Mouse (Mus musculus) layer of hippocampus, adult 11-12 months (tissue): ENCODE measurements at regions not wholly inside any gene's neighbourhood (a gene's known extent, or its start where the extent isn't known, plus 50 kb on each side); places are given as distances from the start of the nearest gene placed in this dataset.

Experiments used
- DNase-seq: peaks from one replicate; pipeline ENCODE4 v3.0.0; 2022; ENCODE audit warnings: low spot score

DNA sequence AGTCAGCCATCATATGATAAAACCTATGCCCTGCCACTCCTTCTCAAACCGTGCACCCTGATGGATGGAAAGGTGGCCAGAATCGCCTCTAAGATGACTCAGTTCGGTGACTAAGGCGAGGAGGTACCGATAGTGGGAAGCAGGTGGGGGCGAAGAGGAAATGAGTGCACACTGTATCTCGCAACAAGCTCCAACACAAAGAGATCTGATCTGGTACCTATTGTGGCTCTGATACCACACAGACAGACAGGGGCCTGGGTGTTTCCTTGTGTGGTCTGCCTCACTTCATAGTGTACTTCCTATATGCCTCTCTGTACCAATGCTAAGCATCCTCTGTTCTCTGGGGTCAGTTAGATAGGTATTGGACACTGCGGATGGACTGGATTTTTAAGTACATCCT, 178.0 kb upstream of the Lpp start:
- no peak for DNase-seq

DNA sequence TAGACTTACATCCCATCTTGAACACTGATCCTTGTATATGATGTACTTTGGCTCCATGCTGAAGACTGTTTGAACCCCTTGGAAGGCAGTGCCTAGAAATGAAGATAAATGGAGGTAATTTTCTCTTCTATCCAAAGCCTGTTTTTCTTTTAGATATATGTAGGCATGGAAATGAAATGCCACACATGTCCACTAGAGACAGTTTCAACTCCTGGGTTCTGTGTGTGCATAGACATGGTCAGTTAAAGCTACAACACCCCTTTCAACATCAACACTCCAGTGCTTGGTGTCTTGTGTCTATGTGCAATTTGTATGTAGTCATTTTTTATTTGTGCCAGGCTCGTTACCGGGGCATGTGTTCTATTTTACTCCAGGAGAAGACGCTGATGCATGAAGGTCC, 179.7 kb upstream of the Lpp start:
- DNase-seq = no peak

DNA sequence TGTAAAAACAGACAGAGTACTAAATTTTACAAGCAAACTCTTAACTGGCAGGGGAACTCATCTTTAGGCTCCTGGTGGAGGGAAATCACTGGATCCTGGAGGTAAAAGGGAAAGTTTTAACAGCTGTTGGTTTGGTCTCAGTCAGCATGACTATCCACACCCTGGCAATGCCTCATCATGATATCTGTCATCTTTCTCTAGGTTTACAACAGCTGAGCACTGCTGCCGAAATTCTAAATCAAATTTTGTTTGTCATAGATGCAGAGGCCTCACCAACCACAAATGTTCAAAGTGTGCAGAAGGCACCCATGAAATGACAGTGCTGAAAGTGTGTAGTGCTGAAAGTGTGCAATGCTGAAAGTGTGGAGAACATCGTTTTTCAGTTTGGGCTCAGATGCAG, 180.6 kb upstream of the Lpp start:
- DNase-seq = no peak

DNA sequence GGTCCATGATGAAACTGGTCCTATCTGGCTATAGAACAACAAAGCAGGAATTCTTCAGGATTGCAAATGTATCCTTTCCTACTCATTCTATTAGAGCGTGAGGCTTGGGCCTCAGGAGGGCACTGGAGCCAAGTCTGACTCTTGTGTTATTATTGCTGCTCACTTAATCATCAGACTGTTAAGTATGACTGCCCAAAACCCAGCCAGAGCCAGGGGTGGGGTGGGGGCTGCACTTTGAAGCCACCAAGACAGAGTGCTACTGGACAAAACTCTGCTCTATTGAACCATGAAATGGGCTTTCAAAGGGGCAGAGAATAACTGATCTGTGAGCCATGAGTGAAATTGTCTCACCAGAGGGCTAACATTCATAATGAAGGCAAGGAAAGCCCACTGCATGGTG, 181.7 kb upstream of the Lpp start:
- no peak for DNase-seq

DNA sequence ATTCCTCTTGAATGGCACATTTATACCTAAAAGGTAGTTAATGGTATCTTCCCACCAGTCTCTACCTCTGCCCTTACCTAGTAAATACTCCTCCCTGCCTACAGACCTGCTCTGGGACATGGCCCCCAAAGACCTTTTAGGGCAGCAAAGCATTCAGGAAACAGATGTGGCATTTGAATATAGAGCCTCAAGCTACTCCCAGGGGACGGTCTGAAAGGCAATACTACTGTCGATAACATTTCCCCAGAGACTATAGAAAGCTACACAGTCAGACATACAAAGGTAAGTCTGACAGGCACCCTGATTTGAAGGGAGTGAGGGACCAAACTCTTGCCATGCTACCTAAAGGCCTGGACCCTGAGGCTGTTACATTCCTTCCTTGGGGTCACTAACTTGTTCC, 184.4 kb upstream of the Lpp start:
- DNase-seq = no peak

DNA sequence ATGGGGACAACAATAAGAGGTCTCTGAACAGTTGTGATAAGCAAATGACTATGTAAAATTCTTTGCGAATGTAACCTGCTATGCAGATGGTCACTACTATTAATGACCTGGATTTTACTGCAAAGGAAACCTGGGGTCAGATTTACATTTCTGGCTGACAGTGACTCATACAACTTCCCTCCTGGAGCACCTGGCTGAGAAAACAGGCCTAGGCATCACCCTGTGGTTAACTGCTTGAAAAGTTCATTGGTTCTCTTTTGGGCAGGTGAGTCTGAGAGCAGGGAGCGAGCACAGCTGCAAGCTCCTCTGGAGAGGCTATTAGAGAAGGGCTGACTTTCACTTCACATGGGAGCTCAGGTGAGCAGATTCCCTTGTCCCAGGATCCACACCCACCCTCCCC, 185.2 kb upstream of the Lpp start:
- no peak for DNase-seq

DNA sequence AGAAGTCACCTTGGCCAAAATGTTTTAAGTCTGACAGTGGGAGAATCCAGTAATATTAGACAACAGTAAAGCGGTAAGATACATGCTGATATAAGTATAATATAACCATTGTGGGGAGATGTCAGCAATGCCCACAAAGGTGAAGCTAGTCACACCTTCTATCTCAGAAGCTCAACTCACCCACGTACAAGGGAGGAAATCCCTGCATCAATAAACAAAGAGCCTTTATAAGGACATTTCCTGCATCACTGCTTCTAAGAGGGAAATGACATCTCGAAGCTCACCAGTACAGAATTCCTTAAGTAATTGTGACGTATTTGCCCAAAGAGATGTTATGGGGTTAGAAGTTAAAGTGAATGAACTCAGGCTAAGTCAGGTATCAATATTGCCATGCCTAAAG, 186.3 kb upstream of the Lpp start:
- DNase-seq = no peak

DNA sequence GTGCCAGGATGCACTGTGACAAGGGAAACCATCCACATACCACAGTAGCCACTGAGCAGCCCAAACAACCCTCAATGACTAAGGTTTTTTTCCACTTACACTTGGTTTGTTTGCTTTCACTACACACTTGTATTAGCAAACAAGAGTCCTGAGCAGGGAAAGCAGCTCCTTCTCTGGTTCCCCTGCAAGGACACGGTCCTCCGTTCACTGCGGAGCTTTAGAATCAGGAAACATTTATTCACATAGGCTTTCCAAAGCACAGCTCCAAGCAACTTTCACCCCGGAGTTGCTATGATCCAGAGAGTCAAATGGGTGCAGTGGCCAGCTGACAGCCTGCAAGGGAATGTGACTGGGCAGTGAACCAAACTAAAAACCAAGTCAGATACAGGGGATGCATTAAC, 186.8 kb upstream of the Lpp start:
- DNase-seq = no peak

DNA sequence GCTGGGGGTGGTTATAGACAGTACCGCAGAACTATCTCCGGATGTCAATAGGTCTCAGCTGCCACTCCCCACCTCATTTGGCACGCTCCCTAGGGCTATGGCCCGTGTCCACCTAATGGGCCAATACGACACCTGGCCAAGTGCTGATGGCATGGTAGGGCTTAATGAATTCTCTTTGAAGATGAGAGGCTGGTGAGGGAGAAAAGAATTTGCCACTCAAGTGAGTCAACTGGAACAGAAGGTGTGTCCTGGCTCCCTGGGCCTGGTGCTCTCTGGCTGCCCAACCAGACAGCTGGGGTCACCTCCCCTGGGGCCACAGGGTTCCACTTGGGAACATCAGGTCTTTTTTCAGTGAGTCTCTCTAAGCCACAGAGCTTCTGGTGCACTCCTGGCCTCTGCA, 187.7 kb upstream of the Lpp start:
- no peak for DNase-seq

DNA sequence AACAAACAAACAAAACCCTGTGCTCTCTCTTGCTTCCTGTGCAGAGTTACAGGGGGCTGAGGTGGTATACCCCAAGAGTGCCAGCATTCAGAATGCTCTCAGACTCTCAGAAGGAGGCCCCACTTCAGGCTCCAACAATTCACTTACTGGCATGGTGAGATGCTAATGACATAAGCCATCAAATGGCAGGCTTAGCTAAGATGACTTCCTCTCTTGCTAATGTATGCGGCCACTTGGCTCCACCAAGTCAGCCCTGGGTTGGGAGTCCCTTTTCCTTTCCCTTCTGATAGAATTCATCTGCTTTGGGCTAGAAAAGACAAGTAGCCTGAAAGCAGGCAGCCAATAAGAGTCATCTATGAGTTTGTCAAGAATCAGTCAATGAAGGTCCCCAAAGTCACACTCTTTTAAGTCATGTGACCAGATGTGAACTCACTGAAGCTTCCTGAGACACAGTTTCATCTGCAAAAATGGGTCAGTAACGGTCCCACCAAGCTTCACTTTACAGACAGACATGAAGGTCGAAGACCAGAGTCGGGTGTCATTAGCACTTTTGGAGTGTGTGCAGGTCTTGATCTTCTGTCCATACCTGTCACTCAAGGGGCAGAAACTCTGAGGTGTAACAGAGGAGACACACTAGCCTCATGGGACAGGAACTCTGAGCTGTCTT, 189.1 kb upstream of the Lpp start:
- DNase-seq = no peak

DNA sequence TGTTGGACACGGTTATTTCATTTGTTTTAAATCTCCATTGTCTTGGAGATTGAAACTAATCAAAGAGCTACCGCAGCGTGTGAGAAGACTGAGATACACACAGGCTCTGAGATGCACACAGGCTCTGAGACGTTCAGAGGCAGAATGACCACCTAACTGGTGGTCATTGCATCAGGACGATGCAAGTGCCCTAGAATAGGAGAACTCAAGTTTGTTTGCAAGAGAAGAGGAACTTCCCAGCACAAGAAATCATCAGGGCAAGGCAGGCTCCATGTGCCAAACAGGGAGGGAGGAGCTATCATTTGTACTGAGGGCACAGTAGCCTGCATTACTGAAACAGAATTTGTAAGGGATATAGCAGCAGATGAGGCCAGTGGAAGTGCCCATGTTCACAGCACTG, 190.7 kb upstream of the Lpp start:
- no peak for DNase-seq

DNA sequence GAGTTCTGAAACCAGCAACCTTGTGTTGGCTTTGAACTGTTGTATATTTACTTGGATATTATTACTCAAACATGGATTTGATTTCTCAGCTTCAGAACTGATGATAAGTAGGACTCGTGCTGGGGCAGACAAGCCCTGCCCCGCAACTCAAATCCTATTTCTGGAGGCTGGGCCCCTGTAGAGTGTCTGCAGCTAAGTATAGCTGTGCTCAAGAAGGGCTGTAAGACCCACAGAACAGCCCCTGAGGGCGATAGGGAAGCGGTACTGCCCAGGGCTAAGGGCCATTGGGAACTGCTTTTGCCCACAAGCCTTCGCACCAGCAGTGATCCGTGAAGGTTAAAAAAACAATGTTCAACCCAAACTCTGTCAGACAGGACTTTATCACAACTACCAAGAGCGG, 191.9 kb upstream of the Lpp start:
- no peak for DNase-seq

DNA sequence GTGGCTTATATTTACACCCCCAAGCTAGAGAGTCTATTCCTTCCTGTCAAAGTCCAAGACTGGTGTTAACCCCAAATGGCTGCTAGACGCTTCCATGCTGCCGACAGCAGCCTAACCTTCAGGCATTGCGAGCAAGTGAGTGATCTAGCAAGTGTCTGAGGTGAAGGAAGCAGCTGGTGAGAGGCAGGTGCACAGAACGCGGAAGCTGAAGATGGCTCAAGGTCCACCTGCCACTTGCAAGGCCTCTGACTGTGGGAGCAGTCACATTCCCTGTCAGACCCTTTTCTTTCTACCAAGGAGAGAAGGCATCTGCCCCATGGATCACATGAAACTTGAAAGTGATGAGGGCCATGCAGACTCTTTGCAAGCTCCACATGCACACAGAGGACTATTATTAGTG, 193.1 kb upstream of the Lpp start:
- DNase-seq = no peak

DNA sequence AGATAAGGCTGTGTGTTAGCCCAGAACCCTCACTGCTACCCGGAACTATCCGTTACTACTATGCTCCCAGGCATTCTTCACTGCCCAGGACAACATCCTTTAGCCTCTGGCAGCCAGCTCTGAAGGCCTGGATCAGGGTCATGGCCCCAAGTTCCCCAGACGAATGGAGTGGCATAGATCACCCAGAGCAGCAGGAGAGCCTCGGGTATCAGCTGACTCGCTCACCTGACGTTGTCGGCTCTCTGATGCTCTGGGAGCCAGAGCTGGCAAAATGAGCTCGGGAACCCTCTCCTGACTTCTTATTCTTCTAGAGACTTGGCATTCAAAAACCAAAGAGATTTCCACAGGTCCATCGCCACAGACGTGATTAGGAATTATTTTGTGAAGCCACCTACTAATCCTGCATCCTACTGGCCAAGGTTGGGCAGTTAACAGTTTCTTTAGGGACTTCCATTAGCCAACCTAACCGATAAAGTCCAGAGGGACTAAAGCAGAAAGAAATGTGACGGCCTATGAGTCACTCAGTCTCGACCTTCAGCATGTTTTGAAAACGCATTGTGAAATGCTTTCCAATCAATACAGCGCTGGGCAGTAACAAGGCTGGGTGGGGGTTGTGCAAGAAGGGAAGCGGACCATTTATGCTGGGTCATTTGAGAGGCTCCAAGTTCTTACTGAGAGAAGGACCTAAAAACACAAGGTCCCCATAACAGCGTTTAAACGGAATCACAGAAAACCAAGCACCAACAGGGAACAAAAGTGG, 193.7 kb upstream of the Lpp start:
- DNase-seq = no peak

DNA sequence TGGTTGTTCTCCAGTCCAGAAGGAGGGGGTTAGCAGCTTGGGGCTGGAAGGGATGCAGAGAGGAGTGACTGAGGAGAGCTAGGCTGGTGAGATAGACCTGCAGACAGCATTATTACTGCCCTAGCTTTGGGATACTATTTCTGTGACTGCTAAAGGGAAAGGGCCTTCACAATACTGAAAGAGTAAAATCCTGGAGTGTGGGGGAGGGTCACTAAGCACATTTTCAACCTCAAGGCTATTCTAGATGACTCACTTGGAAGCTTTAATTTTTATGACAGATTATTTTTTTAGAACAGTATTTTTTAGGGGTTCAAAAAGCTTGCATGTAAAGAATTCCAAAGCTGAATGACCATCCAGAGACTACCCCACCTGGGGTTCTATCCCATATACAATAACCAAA, 195.0 kb upstream of the Lpp start:
- DNase-seq = no peak

DNA sequence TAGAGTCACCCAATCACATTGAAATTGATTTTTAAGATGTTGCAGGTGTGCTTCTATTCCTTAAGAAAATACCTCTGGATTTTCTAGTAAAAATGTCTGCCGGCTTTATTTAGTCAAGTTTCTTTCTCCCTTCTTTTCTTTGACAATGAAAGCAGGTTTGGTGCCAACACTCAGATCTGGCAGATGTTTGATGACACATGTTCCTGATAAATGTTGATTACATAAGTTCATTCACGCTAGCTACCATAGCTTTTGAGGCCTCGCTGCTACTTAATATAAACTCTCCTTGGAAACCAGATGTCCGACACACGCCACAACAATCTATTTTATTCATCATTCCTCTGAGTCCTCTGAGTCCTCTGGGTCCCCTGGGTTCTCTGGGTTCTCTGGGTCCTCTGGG, 195.7 kb upstream of the Lpp start:
- no peak for DNase-seq

DNA sequence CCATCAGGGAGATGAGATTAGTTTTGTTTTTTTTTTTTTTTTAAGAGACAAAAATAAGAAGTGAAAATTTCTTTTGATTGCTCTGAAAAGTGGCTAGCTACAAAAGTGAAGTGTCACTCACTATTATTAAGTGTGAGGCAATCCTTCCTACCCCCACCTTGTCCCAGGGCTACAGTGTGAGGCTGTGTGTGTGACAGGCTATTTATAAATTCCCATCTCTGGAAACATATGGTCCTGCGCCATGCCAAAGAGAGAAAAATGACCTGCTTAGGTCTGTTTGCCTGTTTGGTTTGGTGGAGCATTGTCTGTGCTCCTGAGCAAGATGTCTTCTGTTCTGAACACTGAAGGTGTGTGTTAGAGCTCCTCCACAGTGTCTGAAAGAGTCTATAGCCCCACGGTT, 199.4 kb upstream of the Lpp start:
- DNase-seq = no peak

DNA sequence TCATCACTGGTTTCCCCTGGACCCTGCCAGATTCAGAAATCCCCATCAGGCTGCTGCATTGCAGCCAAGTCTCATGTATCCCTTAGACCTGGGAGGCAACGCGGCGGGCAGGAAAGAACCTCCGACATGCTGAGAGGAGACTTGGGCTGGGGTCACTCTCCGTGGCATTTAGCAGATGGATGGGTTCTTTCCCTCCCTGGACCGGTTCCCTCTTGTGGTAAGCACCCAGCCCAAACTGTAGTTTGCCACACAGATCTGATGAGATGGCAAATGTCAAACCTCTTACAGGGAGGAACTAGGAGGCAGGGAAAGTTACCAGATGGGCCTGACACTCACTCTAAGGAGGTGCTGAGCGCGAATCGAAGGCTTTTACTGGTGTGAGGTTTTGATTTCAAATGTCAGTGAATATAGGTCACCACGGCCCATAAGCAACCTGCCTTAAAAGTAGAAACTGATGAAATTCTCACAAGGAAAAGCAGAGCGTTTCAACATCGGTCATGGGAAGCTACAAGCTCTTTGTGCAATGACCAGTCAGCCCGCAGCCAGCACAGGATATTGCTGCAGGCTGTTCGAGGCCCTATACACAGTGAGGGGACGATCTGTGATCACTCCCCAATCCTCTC, 199.9 kb upstream of the Lpp start:
- DNase-seq = peak; percentile 6

DNA sequence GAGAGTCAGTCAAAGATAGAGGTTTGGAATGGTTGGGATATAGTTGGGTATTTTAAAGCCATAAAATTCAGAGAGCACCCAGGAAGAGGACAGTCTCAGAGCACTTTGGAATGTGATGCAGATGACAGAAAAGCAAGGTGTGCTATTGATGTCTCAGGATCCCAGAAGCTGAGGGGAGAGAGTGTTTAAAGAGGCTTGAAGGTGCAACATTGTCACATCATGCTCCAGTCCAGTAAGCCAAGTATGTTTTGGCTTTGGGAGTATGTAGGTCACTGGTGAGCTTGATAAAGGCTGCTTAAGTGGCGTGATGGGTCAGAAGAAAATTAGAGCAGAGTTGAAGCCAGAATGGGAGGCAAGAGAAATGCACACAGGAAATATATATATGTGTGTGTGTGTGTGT, 201.3 kb upstream of the Lpp start:
- DNase-seq = no peak

DNA sequence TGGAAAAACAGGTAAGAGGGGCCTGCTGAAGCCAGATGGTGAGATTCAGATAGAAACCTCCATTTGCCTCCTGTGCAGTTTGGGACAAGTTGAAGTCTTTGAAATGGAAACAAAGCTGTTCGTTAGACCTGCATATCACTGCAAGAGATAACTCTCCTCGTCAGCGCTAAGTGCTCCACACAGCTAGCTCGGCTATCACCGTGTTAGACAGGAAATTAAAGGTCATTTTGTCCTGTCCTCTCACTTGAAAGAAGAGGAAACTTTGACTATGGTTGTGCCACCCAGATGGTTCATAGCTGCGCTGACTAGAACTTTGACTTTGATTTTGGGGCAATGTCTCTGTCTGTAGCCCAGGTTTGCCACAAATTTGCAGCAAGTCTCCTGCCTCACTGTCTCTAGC, 198.5 kb upstream of the Bcl6 start:
- no peak for DNase-seq

DNA sequence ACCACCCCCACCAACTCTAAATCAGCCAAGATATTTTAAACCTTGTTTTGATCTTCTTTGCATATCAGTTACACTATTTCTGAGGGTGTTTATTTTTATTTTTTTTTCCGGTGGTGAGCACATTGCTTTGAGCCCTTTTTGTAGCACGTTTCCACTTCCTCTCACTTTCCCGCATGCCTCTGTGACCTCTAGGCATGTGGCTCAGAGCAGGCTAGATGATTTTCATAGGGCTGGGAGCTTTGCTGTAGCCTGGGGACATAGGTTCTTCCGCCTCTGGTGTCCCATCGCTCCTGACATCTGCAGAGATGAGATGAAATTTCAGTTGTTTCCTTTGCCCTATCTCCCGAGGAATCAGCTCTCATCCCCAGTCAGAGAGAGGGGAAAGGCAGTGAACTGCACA, 197.3 kb upstream of the Bcl6 start:
- DNase-seq = no peak

DNA sequence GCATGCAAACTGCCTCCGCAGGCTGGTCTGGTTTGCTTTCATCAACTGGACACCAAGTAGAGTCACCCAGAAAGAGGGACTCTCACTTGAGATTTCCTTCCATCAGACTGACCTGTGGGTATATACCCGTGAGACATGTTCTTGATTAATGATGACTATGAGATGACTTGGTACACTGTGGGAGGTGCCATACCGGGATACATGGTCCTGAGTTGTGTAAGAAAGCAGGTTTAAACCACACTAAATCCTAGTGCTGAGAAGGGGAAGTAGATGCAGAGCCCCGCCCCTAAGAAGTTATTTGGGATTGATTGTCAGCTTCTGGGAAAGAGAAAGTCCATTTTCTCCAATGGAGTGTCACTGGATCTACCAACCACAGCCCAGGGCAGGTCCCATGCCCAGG, 196.2 kb upstream of the Bcl6 start:
- DNase-seq = no peak

DNA sequence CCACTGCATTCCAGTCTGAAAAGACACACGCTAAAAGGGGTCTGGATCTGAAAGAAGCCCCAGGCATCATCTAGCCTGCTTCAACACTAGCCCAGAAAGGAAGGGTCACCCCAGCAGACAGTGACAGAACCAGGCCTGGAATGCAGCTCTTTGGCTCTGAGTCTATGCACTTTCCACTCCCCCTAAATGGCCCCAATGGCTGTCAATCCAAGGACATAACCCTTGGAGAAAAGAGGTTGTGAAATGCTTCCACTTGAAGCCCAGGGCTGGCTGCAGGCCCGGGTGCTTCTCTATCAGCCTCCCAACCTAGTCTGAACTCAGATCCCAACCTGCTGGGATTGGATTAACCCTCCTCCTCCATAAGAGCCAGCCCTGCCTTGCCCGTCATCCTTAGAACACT, 194.6 kb upstream of the Bcl6 start:
- DNase-seq = no peak

DNA sequence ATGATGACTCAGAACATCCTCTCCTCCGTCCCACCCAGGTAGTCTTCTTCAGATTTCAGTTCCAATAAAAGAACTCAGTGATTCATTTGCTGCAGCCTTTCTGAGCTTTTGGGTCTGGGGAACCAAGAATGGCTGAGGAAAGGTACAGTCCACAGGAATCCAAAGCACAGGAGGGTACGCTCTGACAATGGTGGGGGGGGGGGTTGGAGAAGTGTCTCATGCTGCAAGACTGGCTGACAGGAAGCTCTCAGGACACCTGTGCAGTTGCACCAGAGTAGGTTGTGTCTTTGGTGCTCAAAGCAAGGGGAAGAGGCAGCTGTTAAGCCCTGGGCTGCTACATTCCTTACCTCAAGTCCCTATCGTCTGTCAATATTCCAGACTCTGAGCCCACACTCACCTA, 192.7 kb upstream of the Bcl6 start:
- DNase-seq = no peak
